Mouse (Mus musculus): Measurements from ENCODE around the gene Fnip2.

DNA sequence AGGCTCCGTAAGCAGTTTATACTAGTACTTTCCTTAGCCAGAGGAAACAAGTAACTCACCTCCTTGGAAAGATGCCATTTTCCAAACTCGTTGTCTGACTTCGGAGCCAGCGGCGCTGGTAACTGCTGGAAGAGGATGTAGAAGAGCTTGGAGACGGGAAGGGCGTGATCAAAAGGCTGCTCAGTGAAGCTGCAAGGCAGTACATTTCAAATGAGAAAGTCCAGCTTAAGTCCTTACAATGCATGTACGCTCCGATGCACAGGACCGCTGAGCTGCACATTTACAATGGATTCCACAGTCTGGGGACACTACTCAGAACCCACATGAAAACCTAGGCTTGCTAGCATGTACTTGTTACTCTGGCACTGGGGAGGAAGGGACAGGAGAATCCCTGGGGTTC is 67.3 kb downstream of the Fnip2 start:
- TF ChIP-seq MAX (IDR thresholded peaks at IDR 0.05; ENCODE audit: low read length), result no peak
- TF ChIP-seq CTCF (conservative IDR thresholded peaks at IDR 0.05 in 1 of 2, IDR thresholded peaks at IDR 0.05 in 1 of 2; ENCODE audit: low read depth in 2 of 2, low read length in 2 of 2), result no peak

All from CH12.LX (cell line).